Comparison of ENCODE assay signal across 16 mouse cellular contexts in genomic region chr17:41122939-41123338, GRCm38 (mm10).
"Had no signal": no experiment of that assay in that cellular context is flagged by ENCODE, and none has a peak within 500 bp of the region (broad histone marks: within the 10 kb centered on the region; RNA-seq: fewer than 3 reads in every experiment).

No protein-coding gene starts in this region.

- H3K36me3 ChIP-seq: midbrain, embryonic 10.5 days; midbrain, embryonic 12.5 days; neural tube, embryonic 13.5 days; neural tube, embryonic 15.5 days had no signal

- H3K9ac ChIP-seq: lung, embryonic 14.5 days; midbrain, embryonic 12.5 days; neural tube, embryonic 13.5 days; neural tube, embryonic 15.5 days had no signal

- H3K27me3 ChIP-seq: midbrain, embryonic 12.5 days; neural tube, embryonic 13.5 days; neural tube, embryonic 15.5 days had no signal

- H3K27ac ChIP-seq: midbrain, embryonic 10.5 days; midbrain, embryonic 12.5 days; neural tube, embryonic 13.5 days; neural tube, embryonic 15.5 days had no signal

- H3K4me3 ChIP-seq: midbrain, embryonic 10.5 days; midbrain, embryonic 12.5 days; myocyte; neural tube, embryonic 13.5 days; neural tube, embryonic 15.5 days had no signal

- DNase-seq: lung, adult 18-20 months; lung, embryonic 14.5 days; lung, postnatal 10 days; lung, postnatal 4 days; midbrain, embryonic 14.5 days; retina, postnatal 1 day; right cerebral cortex, postnatal 14 days; thymus, adult 18-20 months; thymus, postnatal 14 days; thymus, postnatal 36 days had no signal

- H3K4me1 ChIP-seq: midbrain, embryonic 10.5 days; midbrain, embryonic 12.5 days had no signal

- H3K4me2 ChIP-seq: lung, embryonic 14.5 days; midbrain, embryonic 12.5 days; neural tube, embryonic 13.5 days; neural tube, embryonic 15.5 days had no signal

- ATAC-seq: midbrain, embryonic 16.5 days had no signal

- H3K9me3 ChIP-seq: midbrain, embryonic 10.5 days; midbrain, embryonic 12.5 days; neural tube, embryonic 13.5 days; neural tube, embryonic 15.5 days had no signal
